Mouse (Mus musculus): ENCODE data around the gene Rcn3.
A peak's percentile ranks its signal among the peaks of the same experiment; 100 is the strongest.

Gene Rcn3

DNA sequence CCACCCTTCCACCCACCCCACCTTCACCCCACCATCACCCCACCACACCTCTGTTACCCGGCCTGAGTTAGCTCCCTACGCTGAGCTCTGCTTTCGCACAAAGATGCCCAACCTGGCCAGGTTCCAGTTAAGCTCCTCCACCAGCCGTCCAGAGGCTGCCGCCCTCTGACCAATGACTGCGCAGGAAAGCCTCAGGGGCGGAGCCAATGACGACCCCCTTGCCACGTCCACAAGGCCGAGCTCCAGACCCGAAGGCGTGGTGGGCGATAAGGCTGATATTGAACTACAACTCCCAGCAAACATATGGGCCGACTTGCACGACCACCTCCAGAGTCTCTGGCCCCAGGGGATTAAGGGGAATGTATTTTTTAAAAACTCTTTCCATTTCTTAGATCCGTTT is at the start of gene Rcn3:
Rcn3 (minus strand) TSS at position 174 of the 400 bp plus-strand sequence.
- Histone ChIP-seq H3K36me3 (ENCODE audit: insufficient read depth, low read length) (peaks cover 11% of the 10 kb centered on the region), H3K27me3 (ENCODE audit: insufficient read depth, low read length) (no peaks in the 10 kb centered on the region), H3K4me3 (replicated peaks; ENCODE audit: low read length) (peak within 1 kb of the TSS; percentile 74), H3K4me1 (replicated peaks; ENCODE audit: low read depth, low read length) (peaks cover 76% of the 10 kb centered on the region), H3K9me3 (ENCODE audit: low read length) (no peaks in the 10 kb centered on the region)
- TF ChIP-seq NANOG (IDR thresholded peaks at IDR 0.05; ENCODE audit: borderline replicate concordance, low read length): no peak
- no peak for TF ChIP-seq POU5F1 (IDR thresholded peaks at IDR 0.05; ENCODE audit: borderline replicate concordance, low read length)
- TF ChIP-seq CTCF (conservative IDR thresholded peaks at IDR 0.05; ENCODE audit: low read length): no peak

DNA sequence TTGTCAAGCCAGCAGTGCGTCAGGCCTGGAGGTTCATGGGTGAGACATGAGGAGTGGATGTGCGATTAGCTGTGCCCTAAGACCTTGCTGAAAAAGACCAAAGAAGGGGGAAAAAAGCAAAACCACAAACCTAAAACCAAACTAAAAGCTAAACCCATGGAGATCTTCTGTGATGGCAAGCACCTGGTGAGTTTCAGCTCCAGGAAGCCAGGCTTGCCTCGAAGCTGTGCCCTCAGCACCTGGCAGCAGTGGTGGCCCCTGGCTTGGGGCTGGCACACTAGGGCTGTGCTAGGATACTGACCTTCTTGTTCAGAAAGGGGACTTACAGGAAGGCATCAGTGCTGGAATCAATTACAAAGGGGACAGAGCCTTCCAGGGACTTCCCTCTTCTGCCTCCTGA is 49.3 kb upstream of the Rcn3 start:
- Histone ChIP-seq H3K27me3 (ENCODE audit: insufficient read depth, low read length) (peaks cover 13% of the 10 kb centered on the region; the same call in 1 of the 2 replicates), H3K4me1 (replicated peaks; ENCODE audit: low read depth, low read length) (peaks cover 16% of the 10 kb centered on the region), H3K36me3 (ENCODE audit: insufficient read depth, low read length) (peaks cover 60% of the 10 kb centered on the region), H3K9me3 (ENCODE audit: low read length) (no peaks in the 10 kb centered on the region), H3K4me3 (replicated peaks; ENCODE audit: low read length) (no peak overlapping the region)
- no peak for TF ChIP-seq POU5F1 (IDR thresholded peaks at IDR 0.05; ENCODE audit: borderline replicate concordance, low read length)
- no peak for TF ChIP-seq NANOG (IDR thresholded peaks at IDR 0.05; ENCODE audit: borderline replicate concordance, low read length)
- TF ChIP-seq CTCF (conservative IDR thresholded peaks at IDR 0.05; ENCODE audit: low read length): no peak

DNA sequence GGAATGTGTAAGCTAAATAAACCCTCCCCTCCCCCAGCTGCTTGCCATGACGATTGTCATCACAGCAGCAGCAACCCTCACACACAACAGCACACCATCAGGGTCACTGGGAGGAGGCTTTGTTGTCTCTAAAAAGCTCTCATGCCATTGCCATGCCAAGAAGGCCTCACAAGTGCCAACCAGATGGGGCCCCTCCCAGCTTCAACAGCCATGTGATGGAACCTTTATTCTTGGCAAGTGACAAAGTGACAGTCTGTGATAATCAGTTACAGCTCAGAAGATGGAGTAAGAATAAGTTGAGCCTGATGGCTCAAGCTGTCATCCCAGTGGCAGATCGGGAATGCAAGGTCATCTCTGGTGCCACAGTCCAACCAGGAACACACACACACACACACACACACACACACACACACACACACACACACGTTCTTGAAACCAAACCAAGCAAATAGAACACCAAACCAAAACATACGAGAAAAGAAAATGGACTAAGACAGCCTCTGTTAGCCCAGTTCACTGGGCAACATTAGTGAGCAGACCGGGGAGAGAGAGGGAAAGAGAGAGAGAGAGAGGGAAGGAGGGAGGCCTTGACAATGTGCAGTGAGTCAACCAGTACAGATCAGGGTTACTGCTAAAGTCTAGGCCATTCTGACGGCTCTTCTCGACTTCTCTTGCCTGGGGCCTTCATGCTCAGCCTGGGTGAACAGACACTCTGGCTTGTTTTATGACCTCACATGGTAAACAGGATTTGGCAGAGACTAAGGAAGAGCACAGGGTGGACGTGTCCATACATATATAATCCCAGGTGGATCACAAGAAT is 48.1 kb upstream of the Rcn3 start:
- peaks cover 23% of the 10 kb centered on the region for H3K27me3 ChIP-seq (ENCODE audit: insufficient read depth, low read length)
- no peaks in the 10 kb centered on the region for H3K9me3 ChIP-seq (ENCODE audit: low read length)
- peaks cover 48% of the 10 kb centered on the region for H3K36me3 ChIP-seq (ENCODE audit: insufficient read depth, low read length)
- TF ChIP-seq NANOG (IDR thresholded peaks at IDR 0.05; ENCODE audit: borderline replicate concordance, low read length): no peak
- no peak for TF ChIP-seq CTCF (conservative IDR thresholded peaks at IDR 0.05; ENCODE audit: low read length)
- TF ChIP-seq POU5F1 (IDR thresholded peaks at IDR 0.05; ENCODE audit: borderline replicate concordance, low read length): no peak
- H3K4me1 ChIP-seq (replicated peaks; ENCODE audit: low read depth, low read length): peaks cover 24% of the 10 kb centered on the region
- H3K4me3 ChIP-seq (replicated peaks; ENCODE audit: low read length): no peak overlapping the region

DNA sequence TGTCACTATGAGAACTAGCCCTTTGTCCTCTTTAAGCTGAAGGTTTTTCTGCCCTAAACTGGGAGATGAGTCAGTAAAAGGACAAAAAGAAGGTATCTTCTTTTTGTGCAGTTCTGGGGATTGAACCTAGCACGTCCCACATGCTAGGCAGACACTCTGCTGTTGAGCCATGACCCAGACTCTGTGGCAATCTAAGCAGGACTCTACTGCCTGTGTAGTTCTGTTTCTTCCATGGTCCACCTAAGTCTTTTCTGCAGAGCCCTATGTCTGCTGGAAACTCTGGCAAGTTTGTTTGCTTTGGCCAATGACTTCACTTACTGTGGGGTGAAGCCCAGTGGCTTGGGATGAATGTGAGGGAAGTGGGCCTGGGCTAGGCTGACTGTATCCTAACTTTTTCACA is 46.4 kb upstream of the Rcn3 start:
- Histone ChIP-seq H3K4me3 (replicated peaks; ENCODE audit: low read length) (no peak overlapping the region), H3K9me3 (ENCODE audit: low read length) (no peaks in the 10 kb centered on the region), H3K4me1 (replicated peaks; ENCODE audit: low read depth, low read length) (peaks cover 41% of the 10 kb centered on the region), H3K27me3 (ENCODE audit: insufficient read depth, low read length) (peaks cover 23% of the 10 kb centered on the region), H3K36me3 (ENCODE audit: insufficient read depth, low read length) (peaks cover 31% of the 10 kb centered on the region)
- TF ChIP-seq POU5F1 (IDR thresholded peaks at IDR 0.05; ENCODE audit: borderline replicate concordance, low read length): no peak
- TF ChIP-seq CTCF (conservative IDR thresholded peaks at IDR 0.05; ENCODE audit: low read length): no peak

DNA sequence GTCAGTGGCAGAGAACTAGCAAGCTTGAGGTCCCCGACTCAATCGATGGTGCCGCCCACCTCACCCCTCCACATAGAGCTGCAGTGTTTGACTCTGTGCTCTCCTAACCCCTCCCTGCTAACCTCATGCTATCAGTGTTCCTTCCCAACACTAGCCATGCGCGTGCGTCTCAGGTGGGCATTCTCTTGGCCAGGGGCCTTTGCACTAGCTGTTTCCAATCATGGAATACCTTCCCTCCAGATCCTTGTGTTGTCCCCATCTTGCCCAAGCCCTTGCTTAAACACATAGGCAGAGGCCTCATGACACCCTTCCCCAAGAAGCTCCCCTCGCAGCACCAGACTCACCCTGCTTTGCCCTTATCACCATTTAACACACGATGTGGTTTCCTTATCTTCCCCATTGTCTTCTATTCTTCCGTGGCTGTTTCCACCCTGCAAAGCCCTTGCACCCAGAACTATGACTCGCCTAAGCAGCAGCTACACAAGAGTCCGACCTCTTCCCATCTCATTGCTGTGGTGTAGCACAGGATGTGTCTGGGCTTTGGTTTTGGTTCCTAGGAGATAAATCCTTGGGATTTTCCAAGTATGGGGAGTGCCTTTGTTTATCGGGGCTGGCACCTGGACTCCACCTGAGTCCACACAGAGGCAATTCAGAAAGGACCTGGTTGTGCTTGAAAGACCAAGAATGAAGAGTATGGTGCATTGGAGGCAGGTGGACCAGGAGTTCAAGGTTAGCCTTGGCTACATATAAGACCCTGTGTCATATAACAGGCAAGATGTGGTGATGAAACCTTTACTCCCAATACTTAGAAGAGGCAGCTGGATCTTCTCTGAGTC is 45.4 kb upstream of the Rcn3 start:
- no peak for TF ChIP-seq POU5F1 (IDR thresholded peaks at IDR 0.05; ENCODE audit: borderline replicate concordance, low read length)
- TF ChIP-seq CTCF (conservative IDR thresholded peaks at IDR 0.05; ENCODE audit: low read length): no peak
- TF ChIP-seq NANOG (IDR thresholded peaks at IDR 0.05; ENCODE audit: borderline replicate concordance, low read length): no peak
- Histone ChIP-seq H3K27me3 (ENCODE audit: insufficient read depth, low read length) (peaks cover 23% of the 10 kb centered on the region), H3K4me1 (replicated peaks; ENCODE audit: low read depth, low read length) (peaks cover 48% of the 10 kb centered on the region), H3K36me3 (ENCODE audit: insufficient read depth, low read length) (peaks cover 21% of the 10 kb centered on the region), H3K9me3 (ENCODE audit: low read length) (no peaks in the 10 kb centered on the region), H3K4me3 (replicated peaks; ENCODE audit: low read length) (no peak overlapping the region)

DNA sequence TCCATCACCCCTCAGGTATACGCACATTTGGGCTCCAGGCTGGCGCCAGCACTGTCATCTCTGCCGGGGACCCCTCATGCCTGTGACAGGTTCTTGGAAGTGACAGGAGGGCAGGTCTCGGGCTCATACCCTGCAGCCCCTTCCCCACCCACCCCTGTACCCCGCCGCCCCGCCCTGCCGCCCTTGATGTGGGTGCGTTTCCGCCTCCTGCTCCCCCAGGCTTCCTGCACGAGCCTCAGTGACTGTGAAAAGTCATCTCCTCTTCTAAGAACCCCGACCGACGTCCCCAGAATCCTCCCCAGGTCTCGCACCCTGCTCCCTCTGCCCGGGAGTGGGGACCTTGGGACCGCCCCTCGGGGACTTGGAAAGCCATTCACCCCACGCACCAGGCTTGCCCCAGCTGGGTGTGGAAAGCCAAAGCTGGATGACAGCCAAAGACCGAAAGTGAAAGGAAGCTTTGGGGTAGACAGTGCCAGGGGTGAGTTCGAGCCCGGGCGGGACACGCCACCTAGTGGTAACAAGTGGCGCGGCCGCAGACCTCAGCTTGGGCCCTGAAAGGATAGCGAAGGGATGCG is 44.1 kb upstream of the Rcn3 start, which contains the start of the genes Gm45713 and Flt3l:
Gm45713 (minus strand) TSS at position 239 of the 575 bp plus-strand sequence.
Flt3l (minus strand) TSS at position 440 of the 575 bp plus-strand sequence.
- peaks cover 61% of the 10 kb centered on the region for H3K4me1 ChIP-seq (replicated peaks; ENCODE audit: low read depth, low read length)
- H3K27me3 ChIP-seq (ENCODE audit: insufficient read depth, low read length): peaks cover 23% of the 10 kb centered on the region
- peak within 1 kb of the TSS; percentile 66 for H3K4me3 ChIP-seq (replicated peaks; ENCODE audit: low read length)
- H3K36me3 ChIP-seq (ENCODE audit: insufficient read depth, low read length): peaks cover 8% of the 10 kb centered on the region
- TF ChIP-seq NANOG (IDR thresholded peaks at IDR 0.05; ENCODE audit: borderline replicate concordance, low read length) (no peak), CTCF (conservative IDR thresholded peaks at IDR 0.05; ENCODE audit: low read length) (peak; percentile 89)
- H3K9me3 ChIP-seq (ENCODE audit: low read length): no peaks in the 10 kb centered on the region

DNA sequence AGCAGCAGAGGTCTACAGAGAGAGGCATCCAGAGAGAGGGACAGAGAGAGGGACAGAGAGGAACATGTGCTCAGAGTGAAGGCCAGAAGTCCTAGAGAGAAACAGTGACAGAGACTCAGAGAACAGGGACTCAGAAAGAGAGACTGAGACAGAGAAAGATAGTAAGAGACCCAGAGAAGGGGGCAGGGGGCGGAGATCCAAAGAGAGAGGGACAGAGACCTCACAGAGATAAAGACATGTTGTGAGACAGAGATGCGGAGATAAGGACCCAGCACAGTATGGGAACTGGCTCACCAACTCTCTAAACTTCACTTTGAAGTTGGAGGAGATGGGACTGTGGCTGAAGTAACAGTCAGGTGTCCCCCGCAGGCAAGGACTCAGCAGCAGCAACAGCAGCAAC is 43.3 kb upstream of the Rcn3 start:
- peaks cover 23% of the 10 kb centered on the region for H3K27me3 ChIP-seq (ENCODE audit: insufficient read depth, low read length)

DNA sequence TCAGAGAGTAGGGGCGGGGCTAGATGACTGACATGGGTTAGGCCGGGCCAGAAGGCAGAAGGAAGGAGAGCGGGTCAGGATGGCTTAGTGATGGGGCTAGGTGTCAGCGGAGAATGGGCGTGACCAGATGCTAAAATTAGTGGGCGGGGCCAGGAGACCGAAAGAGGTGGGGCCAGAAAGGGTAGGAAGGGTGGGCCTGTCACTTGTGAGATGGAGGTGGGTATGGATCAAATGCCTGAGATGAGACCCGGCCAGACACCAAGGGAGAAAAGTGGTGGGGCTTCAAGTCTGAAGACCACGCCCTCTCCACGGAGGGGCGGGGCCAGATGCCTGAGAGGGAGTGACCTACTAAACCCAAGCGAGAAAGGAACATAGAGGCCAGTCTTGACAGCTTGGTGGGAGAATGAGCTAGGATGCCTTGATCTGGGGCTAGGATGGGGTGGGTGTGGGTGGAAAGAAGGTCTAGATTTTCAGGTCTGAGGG is 42.6 kb upstream of the Rcn3 start:
- Histone ChIP-seq H3K9me3 (ENCODE audit: low read length) (no peaks in the 10 kb centered on the region), H3K4me3 (replicated peaks; ENCODE audit: low read length) (peak overlapping the region; percentile 32; the same call in 1 of the 2 replicates), H3K36me3 (ENCODE audit: insufficient read depth, low read length) (no peaks in the 10 kb centered on the region), H3K27me3 (ENCODE audit: insufficient read depth, low read length) (peaks cover 23% of the 10 kb centered on the region), H3K4me1 (replicated peaks; ENCODE audit: low read depth, low read length) (peaks cover 73% of the 10 kb centered on the region)
- TF ChIP-seq NANOG (IDR thresholded peaks at IDR 0.05; ENCODE audit: borderline replicate concordance, low read length) (no peak), CTCF (conservative IDR thresholded peaks at IDR 0.05; ENCODE audit: low read length) (no peak), POU5F1 (IDR thresholded peaks at IDR 0.05; ENCODE audit: borderline replicate concordance, low read length) (no peak)

More for the DNA sequence above, 43.3 kb upstream of the Rcn3 start:
- H3K4me1 ChIP-seq (replicated peaks; ENCODE audit: low read depth, low read length): peaks cover 69% of the 10 kb centered on the region
- no peaks in the 10 kb centered on the region for H3K9me3 ChIP-seq (ENCODE audit: low read length)
- peaks cover 2% of the 10 kb centered on the region for H3K36me3 ChIP-seq (ENCODE audit: insufficient read depth, low read length)
- H3K4me3 ChIP-seq (replicated peaks; ENCODE audit: low read length): no peak overlapping the region
- TF ChIP-seq POU5F1 (IDR thresholded peaks at IDR 0.05; ENCODE audit: borderline replicate concordance, low read length) (no peak), NANOG (IDR thresholded peaks at IDR 0.05; ENCODE audit: borderline replicate concordance, low read length) (no peak)
